Mouse (Mus musculus) CH12.LX (cell line): ENCODE data around the gene Bhlha15. TPM values are rescaled to one million over a fixed set of nuclear protein-coding genes. Genes with fewer than 3 reads are reported as not detected.

Source experiments
- DNase-seq: peaks from one replicate; pipeline ENCODE4 v3.0.0-alpha.2; 2013; ENCODE audit errors: extremely low read depth
- H3K27ac ChIP-seq: 2 replicates; pipeline ENCODE4 v1.5.1; 2012; ENCODE audit warnings: low read depth, mild to moderate bottlenecking, control low read depth, moderate library complexity; ENCODE audit not compliant: insufficient read depth
- H3K27me3 ChIP-seq: replicated peaks from 2 replicates; pipeline ENCODE3; 2012; ENCODE audit warnings: inconsistent platforms
- H3K36me3 ChIP-seq, 2 experiments: replicated peaks in 1 of 2; 2 replicates each; pipeline versions ENCODE3 to v1.6.1; 2012; ENCODE audit warnings: inconsistent platforms in 1 of 2, low read length in 1 of 2, mild to moderate bottlenecking in 1 of 2, mixed read lengths in 1 of 2, moderate library complexity in 1 of 2; ENCODE audit not compliant: control insufficient read depth in 1 of 2, insufficient read depth in 1 of 2
- H3K4me1 ChIP-seq, 2 experiments: 2 replicates each; pipeline ENCODE4 v1.6.1; 2012; ENCODE audit warnings: inconsistent platforms in 1 of 2, moderate library complexity in 1 of 2; ENCODE audit not compliant: insufficient read depth in 2 of 2, control insufficient read depth in 1 of 2
- H3K4me2 ChIP-seq: 2 replicates; pipeline ENCODE4 v1.6.1; 2012; ENCODE audit warnings: low read depth, mild to moderate bottlenecking, control low read depth; ENCODE audit not compliant: poor library complexity, insufficient read depth, severe bottlenecking
- H3K4me3 ChIP-seq, 3 experiments: fragments of 150-350 bp in 1 of 3; sonication (generic) in 1 of 3; replicated peaks in 1 of 3; 2 replicates each; pipeline versions ENCODE3 to v1.5.1; 2011 to 2012; ENCODE audit warnings: low read depth in 2 of 3, low read length in 2 of 3, mild to moderate bottlenecking in 2 of 3, moderate library complexity in 2 of 3, control low read depth in 1 of 3, improper control_type of control experiment in 1 of 3, inconsistent platforms in 1 of 3, mixed read lengths in 1 of 3; ENCODE audit not compliant: poor library complexity in 1 of 3
- H3K79me2 ChIP-seq: replicated peaks from 2 replicates; pipeline ENCODE4 v1.6.1; 2012; ENCODE audit warnings: mild to moderate bottlenecking, moderate library complexity; ENCODE audit not compliant: control insufficient read depth, poor library complexity, insufficient read depth, severe bottlenecking; ENCODE audit errors: extremely low read depth
- H3K9ac ChIP-seq: 2 replicates; pipeline ENCODE4 v1.6.1; 2012; ENCODE audit warnings: low read depth, mild to moderate bottlenecking, control low read depth, moderate library complexity; ENCODE audit not compliant: insufficient read depth
- H3K9me3 ChIP-seq: replicated peaks from 2 replicates; pipeline ENCODE3; 2012; ENCODE audit warnings: low read length, inconsistent platforms, mixed read lengths
- BHLHE40 ChIP-seq: IDR thresholded peaks from 2 replicates; pipeline ENCODE4 v1.6.1; 2011; ENCODE audit warnings: mild to moderate bottlenecking, low read depth, low read length, improper control_type of control experiment
- CHD1 ChIP-seq: IDR thresholded peaks from 2 replicates; pipeline ENCODE4 v1.6.1; 2012; ENCODE audit warnings: low read depth, low read length, improper control_type of control experiment, inconsistent platforms
- CHD2 ChIP-seq: IDR thresholded peaks from 2 replicates; pipeline ENCODE4 v1.6.1; 2011; ENCODE audit warnings: low read length, improper control_type of control experiment
- CTCF ChIP-seq, 2 experiments: IDR thresholded peaks in 1 of 2; conservative IDR thresholded peaks in 1 of 2; 2 replicates each; pipeline ENCODE4 v1.5.1; 2011 to 2012; ENCODE audit warnings: low read depth in 2 of 2, low read length in 2 of 2, improper control_type of control experiment in 1 of 2, inconsistent platforms in 1 of 2, mild to moderate bottlenecking in 1 of 2, moderate library complexity in 1 of 2
- EP300 ChIP-seq: IDR thresholded peaks from 2 replicates; pipeline ENCODE4 v1.6.1; 2011; ENCODE audit warnings: low read length, improper control_type of control experiment
- ETS1 ChIP-seq: conservative IDR thresholded peaks from 2 replicates; pipeline ENCODE4 v1.6.1; 2012; ENCODE audit warnings: low read depth, mild to moderate bottlenecking, inconsistent platforms, low read length, improper control_type of control experiment, moderate library complexity
- GABPA ChIP-seq: IDR thresholded peaks from 2 replicates; pipeline ENCODE4 v1.6.1; 2012; ENCODE audit warnings: low read depth, low read length, improper control_type of control experiment, inconsistent platforms; ENCODE audit not compliant: insufficient replicate concordance
- HCFC1 ChIP-seq: IDR thresholded peaks from 2 replicates; pipeline ENCODE4 v1.6.1; 2012; ENCODE audit warnings: low read depth, mild to moderate bottlenecking, inconsistent platforms, low read length, improper control_type of control experiment
- IRF4 ChIP-seq: IDR thresholded peaks from 2 replicates; pipeline ENCODE4 v1.6.1; 2014; ENCODE audit warnings: low read depth, mild to moderate bottlenecking, inconsistent platforms, low read length, improper control_type of control experiment
- KAT2A ChIP-seq: IDR thresholded peaks from 2 replicates; pipeline ENCODE4 v1.6.1; 2012; ENCODE audit warnings: low read length, improper control_type of control experiment, inconsistent platforms; ENCODE audit not compliant: insufficient replicate concordance
- MAFK ChIP-seq: IDR thresholded peaks from 2 replicates; pipeline ENCODE4 v1.6.1; 2011; ENCODE audit warnings: low read length, improper control_type of control experiment; ENCODE audit not compliant: insufficient replicate concordance
- MAZ ChIP-seq: IDR thresholded peaks from 2 replicates; pipeline ENCODE4 v1.6.1; 2012; ENCODE audit warnings: low read depth, mild to moderate bottlenecking, inconsistent platforms, low read length, improper control_type of control experiment, moderate library complexity
- MYC ChIP-seq: IDR thresholded peaks from 2 replicates; pipeline ENCODE4 v1.6.1; 2011; ENCODE audit warnings: low read depth, mild to moderate bottlenecking, improper control_type of control experiment, low read length
- NELFE ChIP-seq: IDR thresholded peaks from 2 replicates; pipeline ENCODE4 v1.6.1; 2011; ENCODE audit warnings: low read depth, low read length, improper control_type of control experiment
- SMC3 ChIP-seq: IDR thresholded peaks from 2 replicates; pipeline ENCODE4 v1.6.1; 2011; ENCODE audit warnings: low read depth, low read length, improper control_type of control experiment
- TCF12 ChIP-seq: IDR thresholded peaks from 2 replicates; pipeline ENCODE4 v1.6.1; 2014; ENCODE audit warnings: low read depth, mild to moderate bottlenecking, inconsistent platforms, low read length, improper control_type of control experiment
- UBTF ChIP-seq: IDR thresholded peaks from 2 replicates; pipeline ENCODE4 v1.6.1; 2012; ENCODE audit warnings: low read depth, mild to moderate bottlenecking, inconsistent platforms, low read length, improper control_type of control experiment, moderate library complexity
- USF2 ChIP-seq: conservative IDR thresholded peaks from 2 replicates; pipeline ENCODE4 v1.6.1; 2011; ENCODE audit warnings: low read depth, low read length, improper control_type of control experiment
- ZKSCAN1 ChIP-seq: IDR thresholded peaks from 2 replicates; pipeline ENCODE4 v1.6.1; 2012; ENCODE audit warnings: low read depth, inconsistent platforms, low read length, improper control_type of control experiment, borderline replicate concordance
- ZMIZ1 ChIP-seq: IDR thresholded peaks from 2 replicates; pipeline ENCODE4 v1.6.1; 2012; ENCODE audit warnings: low read depth, mild to moderate bottlenecking, inconsistent platforms, low read length, improper control_type of control experiment
- ZNF384 ChIP-seq: IDR thresholded peaks from 2 replicates; pipeline ENCODE4 v1.6.1; 2012; ENCODE audit warnings: low read depth, low read length, improper control_type of control experiment, inconsistent platforms
- dilution Hi-C: fragments of 300-500 bp; cut with MboI; formaldehyde crosslinking; loops from 2 replicates; pipeline ENCODE4 v1.14.3; 2020; ENCODE audit warnings: low sequenced_read_pairs; ENCODE audit not compliant: extremely low pct_unique_long_range_greater_than_20kb, extremely low pct_ligation_motif_present
- in situ Hi-C: fragments of 300-500 bp; cut with MboI; formaldehyde crosslinking; loops from 3 replicates; pipeline ENCODE4 v1.14.3; 2019; ENCODE audit warnings: low sequenced_read_pairs, low pct_ligation_motif_present, low pct_unique_long_range_greater_than_20kb, mixed read lengths
- polyA plus RNA-seq: library from polyadenylated mRNA; unstranded; fragments of >175 nt; gene quantifications from 2 replicates; pipeline ENCODE4 v1.2.1, GENCODE M21; 2012; ENCODE audit warnings: low read depth; ENCODE audit not compliant: insufficient read length
- total RNA-seq, 2 experiments: library from RNA; depleted of rRNA; stranded (reverse); fragments of 300-350 nt in 1 of 2; fragments of >200 nt in 1 of 2; gene quantifications; 2 replicates each; pipeline ENCODE4 v1.2.3; 2012 to 2014

The Bhlha15 gene
- total and polyA plus RNA-seq, 3 experiments = 0.90 to 6.1 (median 4.0) TPM

DNA sequence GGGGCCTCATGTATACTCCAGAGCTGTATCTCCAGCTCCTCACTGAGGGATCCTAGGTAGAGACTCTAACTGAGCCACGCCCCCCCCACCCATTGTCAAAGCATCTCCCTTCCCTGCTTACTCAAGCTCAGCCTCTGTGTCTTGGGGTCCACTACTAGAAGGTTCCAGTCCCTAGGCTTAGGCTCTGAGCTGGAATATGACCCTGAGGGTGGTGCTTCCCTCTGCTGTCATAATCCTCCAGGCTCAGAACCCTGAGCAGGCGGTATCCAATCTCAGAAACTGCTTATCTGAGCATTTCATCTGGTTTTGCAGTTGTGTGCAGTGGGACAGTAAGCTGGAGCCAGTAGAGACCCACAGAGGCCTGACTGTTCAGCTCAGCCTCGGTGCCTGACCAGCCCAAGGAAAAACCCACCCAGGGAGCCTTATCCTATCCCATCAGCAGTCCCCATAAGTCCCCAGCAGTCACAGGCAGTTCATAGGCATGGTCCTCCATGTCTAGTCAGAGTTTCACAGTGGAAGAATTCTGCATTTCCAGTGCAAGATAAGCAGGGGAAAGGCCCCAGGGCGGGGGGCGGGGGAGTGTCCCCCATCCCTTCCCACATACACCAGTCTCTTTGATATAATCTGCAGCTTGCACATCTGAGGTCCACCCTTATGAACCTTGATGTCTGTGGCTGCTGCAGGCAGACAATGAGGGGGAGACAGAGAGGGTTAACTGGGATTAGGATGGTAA, 27.8 kb upstream of the Bhlha15 start:
- Histone ChIP-seq H3K9me3 (no peaks in the 10 kb centered on the region), H3K9ac (no peak overlapping the region), H3K27me3 (no peaks in the 10 kb centered on the region), H3K4me3 (no peak overlapping the region), H3K4me1 (peaks cover 3 to 17% of the 10 kb centered on the region in 2 experiments), H3K4me2 (no peak overlapping the region), H3K36me3 (peaks cover 21 to 79% of the 10 kb centered on the region in 2 experiments), H3K27ac (no peak overlapping the region), H3K79me2 (no peaks in the 10 kb centered on the region)
- DNase-seq = no peak
- dilution Hi-C loops = no loop called here
- no peak for TF ChIP-seq CHD1
- TF ChIP-seq KAT2A = no peak
- no peak for TF ChIP-seq EP300
- TF ChIP-seq USF2 = no peak
- TF ChIP-seq MYC = no peak
- no peak for TF ChIP-seq ZMIZ1
- TF ChIP-seq CHD2 = no peak
- no peak for TF ChIP-seq IRF4
- TF ChIP-seq MAFK = no peak
- no peak for TF ChIP-seq ZNF384
- no peak for TF ChIP-seq ZKSCAN1
- TF ChIP-seq CTCF (conservative IDR thresholded peaks at IDR 0.05 in 1 of 2, IDR thresholded peaks at IDR 0.05 in 1 of 2; ENCODE audit: low read depth in 2 of 2, low read length in 2 of 2) = no peak
- no peak for TF ChIP-seq ETS1
- TF ChIP-seq MAZ = no peak
- no peak for TF ChIP-seq UBTF
- no peak for TF ChIP-seq GABPA
- no peak for TF ChIP-seq BHLHE40
- no peak for TF ChIP-seq TCF12
- no peak for TF ChIP-seq SMC3
- in situ Hi-C loops = no loop called here

DNA sequence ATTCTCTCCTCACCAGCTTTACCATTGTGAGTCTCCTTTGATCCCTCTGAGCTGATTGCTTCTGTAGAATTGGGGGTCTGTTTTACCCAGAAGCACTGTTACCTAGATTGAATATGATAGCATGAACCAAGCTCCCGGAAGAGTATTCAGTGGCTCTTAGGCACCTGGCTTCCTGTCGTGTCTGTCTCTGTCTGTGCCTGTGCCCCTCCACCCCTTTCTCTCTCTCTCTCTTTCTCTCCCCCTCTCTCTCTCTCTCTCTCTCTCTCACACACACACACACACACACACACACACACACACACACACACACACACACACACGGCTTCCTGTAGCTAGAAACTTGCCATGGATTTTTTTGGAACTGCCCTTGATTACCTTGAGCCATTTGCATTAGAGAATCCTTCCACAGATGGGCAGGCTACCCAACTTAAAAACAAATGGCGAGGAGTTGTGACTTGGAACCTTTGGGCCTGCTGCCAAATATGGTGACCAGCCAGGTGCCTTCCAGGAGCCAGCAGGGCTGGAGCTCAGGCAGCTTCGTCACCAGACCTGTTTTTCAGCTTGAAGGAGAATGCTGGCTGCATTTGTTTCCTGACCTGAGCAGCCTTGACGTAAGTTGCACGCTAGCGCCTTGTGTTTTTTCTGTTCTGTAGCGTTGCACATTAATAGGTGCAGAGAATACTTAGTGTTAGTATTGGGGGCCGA, 27.1 kb upstream of the Bhlha15 start:
- no peak for TF ChIP-seq NELFE
- TF ChIP-seq HCFC1 = no peak
- Histone ChIP-seq H3K4me3 (no peak overlapping the region), H3K4me1 (peaks cover 3 to 17% of the 10 kb centered on the region in 2 experiments), H3K36me3 (peaks cover 16 to 74% of the 10 kb centered on the region in 2 experiments), H3K4me2 (no peak overlapping the region), H3K27me3 (no peaks in the 10 kb centered on the region), H3K9me3 (no peaks in the 10 kb centered on the region), H3K9ac (no peak overlapping the region), H3K27ac (no peak overlapping the region), H3K79me2 (no peaks in the 10 kb centered on the region)
- in situ Hi-C loops = no loop called here
- dilution Hi-C loops = no loop called here
- no peak for DNase-seq
